Mouse (Mus musculus): ENCODE results near the gene Gpc5. TPM values are rescaled to one million over a fixed set of nuclear protein-coding genes. Genes with fewer than 3 reads are reported as not detected.

Gpc5 gene
- polyA plus RNA-seq, 1 experiment: 0.15 TPM

GRCm38 (mm10) chr14:115843783-115844182 lies 751.8 kb downstream of the Gpc5 start:
- H3K4me1 ChIP-seq (ENCODE audit: control insufficient read depth, insufficient read depth, low read length): no peaks in the 10 kb centered on the region
- no peaks in the 10 kb centered on the region for H3K27me3 ChIP-seq (ENCODE audit: control insufficient read depth, insufficient read depth, low read length)
- H3K36me3 ChIP-seq (ENCODE audit: control insufficient read depth, insufficient read depth, low read length): no peaks in the 10 kb centered on the region
- H3K27ac ChIP-seq (ENCODE audit: control insufficient read depth, insufficient read depth, low read depth, low read length): no peak overlapping the region
- H3K4me3 ChIP-seq (ENCODE audit: control insufficient read depth, low read depth, low read length): no peak overlapping the region
- TF ChIP-seq CTCF (IDR thresholded peaks at IDR 0.05; ENCODE audit: control insufficient read depth, insufficient read depth, insufficient replicate concordance, low read depth, low read length): no peak
- TF ChIP-seq POLR2A (IDR thresholded peaks at IDR 0.05; ENCODE audit: control insufficient read depth, low read depth, low read length): no peak

DNA sequence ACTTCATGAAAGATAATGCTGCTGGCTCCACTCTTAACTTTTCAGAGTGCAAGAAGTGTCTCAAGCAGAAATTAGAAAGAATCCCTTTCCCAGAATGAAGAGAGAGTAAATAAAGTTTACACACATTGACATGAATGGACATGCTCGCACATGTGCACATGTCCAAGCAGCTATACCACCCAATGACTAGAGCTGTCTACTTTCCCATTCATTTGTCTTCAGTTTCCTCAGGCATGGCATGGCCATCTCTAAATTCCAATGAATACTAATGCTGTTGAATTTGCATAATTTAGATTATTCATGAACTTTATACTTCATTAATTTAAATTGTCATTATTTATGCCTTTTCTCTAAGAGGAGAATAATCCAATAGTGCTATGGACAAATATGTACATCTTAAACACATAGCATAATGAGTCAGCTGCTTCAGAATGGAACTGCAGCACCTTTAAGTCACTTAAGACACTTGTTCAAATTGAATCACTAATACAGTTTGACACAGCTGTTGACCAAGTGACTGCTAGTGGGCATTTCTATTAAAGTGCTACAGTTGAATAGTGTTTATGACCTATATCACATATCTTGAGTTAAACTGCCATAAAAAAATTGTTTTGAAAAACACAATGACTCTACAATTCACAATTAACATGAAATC lies 752.9 kb downstream of the Gpc5 start:
- no peaks in the 10 kb centered on the region for H3K4me1 ChIP-seq (ENCODE audit: control insufficient read depth, insufficient read depth, low read length)
- H3K4me3 ChIP-seq (ENCODE audit: control insufficient read depth, low read depth, low read length): no peak overlapping the region
- TF ChIP-seq CTCF (IDR thresholded peaks at IDR 0.05; ENCODE audit: control insufficient read depth, insufficient read depth, insufficient replicate concordance, low read depth, low read length): no peak
- no peak for TF ChIP-seq POLR2A (IDR thresholded peaks at IDR 0.05; ENCODE audit: control insufficient read depth, low read depth, low read length)
- H3K36me3 ChIP-seq (ENCODE audit: control insufficient read depth, insufficient read depth, low read length): no peaks in the 10 kb centered on the region
- no peaks in the 10 kb centered on the region for H3K27me3 ChIP-seq (ENCODE audit: control insufficient read depth, insufficient read depth, low read length)
- no peak overlapping the region for H3K27ac ChIP-seq (ENCODE audit: control insufficient read depth, insufficient read depth, low read depth, low read length)

- Histone ChIP-seq H3K27me3 (ENCODE audit: control insufficient read depth, insufficient read depth, low read length) (no peaks in the 10 kb centered on the region), H3K4me3 (ENCODE audit: control insufficient read depth, low read depth, low read length) (no peak overlapping the region), H3K4me1 (ENCODE audit: control insufficient read depth, insufficient read depth, low read length) (no peaks in the 10 kb centered on the region), H3K36me3 (ENCODE audit: control insufficient read depth, insufficient read depth, low read length) (no peaks in the 10 kb centered on the region), H3K27ac (ENCODE audit: control insufficient read depth, insufficient read depth, low read depth, low read length) (no peak overlapping the region)
- TF ChIP-seq CTCF (IDR thresholded peaks at IDR 0.05; ENCODE audit: control insufficient read depth, insufficient read depth, insufficient replicate concordance, low read depth, low read length) (no peak), POLR2A (IDR thresholded peaks at IDR 0.05; ENCODE audit: control insufficient read depth, low read depth, low read length) (no peak)
These were observed 777.1 kb downstream of the Gpc5 start for GRCm38 (mm10) chr14:115869127-115869526.

DNA sequence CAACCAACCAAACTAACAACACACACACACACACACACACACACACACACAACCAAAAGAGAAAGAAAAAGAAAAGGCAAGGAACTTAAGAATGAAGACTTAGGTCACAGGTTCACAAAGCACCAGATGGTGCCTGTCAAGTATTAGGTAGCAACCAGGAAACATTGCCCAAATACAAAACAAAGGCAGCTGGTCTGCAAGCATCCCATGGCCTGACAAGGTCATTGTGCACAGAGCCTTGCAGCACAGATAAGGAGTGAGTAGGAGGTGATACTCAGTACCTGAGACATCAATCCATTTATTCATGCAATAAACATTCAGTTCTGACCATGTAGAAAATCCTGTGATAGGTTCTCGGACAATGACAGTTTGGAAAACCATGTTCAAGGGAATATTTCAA lies 884.0 kb downstream of the Gpc5 start:
- Histone ChIP-seq H3K4me3 (ENCODE audit: control insufficient read depth, low read depth, low read length) (no peak overlapping the region), H3K27ac (ENCODE audit: control insufficient read depth, insufficient read depth, low read depth, low read length) (no peak overlapping the region), H3K27me3 (ENCODE audit: control insufficient read depth, insufficient read depth, low read length) (no peaks in the 10 kb centered on the region), H3K36me3 (ENCODE audit: control insufficient read depth, insufficient read depth, low read length) (no peaks in the 10 kb centered on the region), H3K4me1 (ENCODE audit: control insufficient read depth, insufficient read depth, low read length) (no peaks in the 10 kb centered on the region)
- no peak for TF ChIP-seq CTCF (IDR thresholded peaks at IDR 0.05; ENCODE audit: control insufficient read depth, insufficient read depth, insufficient replicate concordance, low read depth, low read length)

DNA sequence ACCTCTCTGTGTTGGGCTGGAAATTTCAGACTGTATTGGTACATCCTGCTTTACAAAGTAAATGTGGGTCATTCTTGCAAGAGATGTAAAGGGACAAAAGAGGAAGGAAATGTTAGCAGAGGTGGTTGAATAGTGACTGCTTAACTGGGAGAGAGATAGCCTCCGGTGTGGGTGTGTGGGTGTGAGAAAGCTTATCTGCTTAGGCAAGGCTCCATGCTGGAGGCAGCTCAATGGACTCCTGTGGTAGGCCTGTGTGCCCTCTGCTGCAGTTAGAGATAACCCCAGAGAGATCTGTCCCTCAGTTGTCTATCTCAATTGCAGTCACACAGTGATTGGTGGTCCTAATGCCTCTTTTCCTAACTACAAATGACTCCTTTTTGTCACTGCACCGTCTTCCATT lies 887.2 kb downstream of the Gpc5 start:
- no peaks in the 10 kb centered on the region for H3K4me1 ChIP-seq (ENCODE audit: control insufficient read depth, insufficient read depth, low read length)
- TF ChIP-seq POLR2A (IDR thresholded peaks at IDR 0.05; ENCODE audit: control insufficient read depth, low read depth, low read length): no peak
- no peak for TF ChIP-seq CTCF (IDR thresholded peaks at IDR 0.05; ENCODE audit: control insufficient read depth, insufficient read depth, insufficient replicate concordance, low read depth, low read length)
- H3K4me3 ChIP-seq (ENCODE audit: control insufficient read depth, low read depth, low read length): no peak overlapping the region
- H3K36me3 ChIP-seq (ENCODE audit: control insufficient read depth, insufficient read depth, low read length): no peaks in the 10 kb centered on the region
- H3K27ac ChIP-seq (ENCODE audit: control insufficient read depth, insufficient read depth, low read depth, low read length): no peak overlapping the region
- H3K27me3 ChIP-seq (ENCODE audit: control insufficient read depth, insufficient read depth, low read length): no peaks in the 10 kb centered on the region

GRCm38 (mm10) chr14:115990764-115991163 lies 898.7 kb downstream of the Gpc5 start:
- H3K36me3 ChIP-seq (ENCODE audit: control insufficient read depth, insufficient read depth, low read length): no peaks in the 10 kb centered on the region
- TF ChIP-seq CTCF (IDR thresholded peaks at IDR 0.05; ENCODE audit: control insufficient read depth, insufficient read depth, insufficient replicate concordance, low read depth, low read length): no peak
- no peak for TF ChIP-seq POLR2A (IDR thresholded peaks at IDR 0.05; ENCODE audit: control insufficient read depth, low read depth, low read length)
- no peak overlapping the region for H3K4me3 ChIP-seq (ENCODE audit: control insufficient read depth, low read depth, low read length)

DNA sequence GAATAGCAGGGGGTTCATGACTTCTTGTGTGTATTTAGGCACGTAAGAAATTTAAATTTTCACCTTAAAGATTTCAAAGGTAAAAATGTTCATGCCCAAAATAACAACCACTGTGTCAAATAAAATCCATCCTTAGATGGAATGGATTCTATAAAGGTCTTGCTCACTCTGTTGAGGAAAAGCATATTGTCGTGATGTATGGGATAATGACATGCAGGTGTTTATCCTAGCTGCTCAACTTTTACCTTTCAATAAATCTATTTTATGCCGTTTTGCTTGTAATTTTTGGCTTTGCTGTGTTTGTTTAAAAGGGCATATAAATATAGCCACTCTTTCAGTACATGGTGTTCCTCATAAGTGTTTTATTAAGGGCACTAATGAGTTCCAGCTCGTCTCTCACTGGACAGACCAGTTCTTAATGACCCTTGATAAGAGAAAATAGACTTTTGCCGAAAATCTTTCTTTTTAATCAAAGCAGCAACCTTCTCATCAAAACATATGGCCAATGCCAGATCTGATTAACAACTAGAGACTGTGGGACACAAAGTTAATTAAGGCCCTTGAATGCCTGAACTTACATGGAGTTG lies 901.6 kb downstream of the Gpc5 start:
- Histone ChIP-seq H3K4me1 (ENCODE audit: control insufficient read depth, insufficient read depth, low read length) (no peaks in the 10 kb centered on the region), H3K27ac (ENCODE audit: control insufficient read depth, insufficient read depth, low read depth, low read length) (no peak overlapping the region), H3K36me3 (ENCODE audit: control insufficient read depth, insufficient read depth, low read length) (no peaks in the 10 kb centered on the region), H3K27me3 (ENCODE audit: control insufficient read depth, insufficient read depth, low read length) (no peaks in the 10 kb centered on the region), H3K4me3 (ENCODE audit: control insufficient read depth, low read depth, low read length) (no peak overlapping the region)
- TF ChIP-seq CTCF (IDR thresholded peaks at IDR 0.05; ENCODE audit: control insufficient read depth, insufficient read depth, insufficient replicate concordance, low read depth, low read length): no peak
- no peak for TF ChIP-seq POLR2A (IDR thresholded peaks at IDR 0.05; ENCODE audit: control insufficient read depth, low read depth, low read length)

More at GRCm38 (mm10) chr14:115990764-115991163, 898.7 kb downstream of the Gpc5 start:
- Histone ChIP-seq H3K27me3 (ENCODE audit: control insufficient read depth, insufficient read depth, low read length) (no peaks in the 10 kb centered on the region), H3K4me1 (ENCODE audit: control insufficient read depth, insufficient read depth, low read length) (no peaks in the 10 kb centered on the region), H3K27ac (ENCODE audit: control insufficient read depth, insufficient read depth, low read depth, low read length) (no peak overlapping the region)
